Mouse (Mus musculus): Measurements from ENCODE around the gene Hist1h4h.
A peak's percentile ranks its signal among the peaks of the same experiment; 100 is the strongest.

The Hist1h4h gene

DNA sequence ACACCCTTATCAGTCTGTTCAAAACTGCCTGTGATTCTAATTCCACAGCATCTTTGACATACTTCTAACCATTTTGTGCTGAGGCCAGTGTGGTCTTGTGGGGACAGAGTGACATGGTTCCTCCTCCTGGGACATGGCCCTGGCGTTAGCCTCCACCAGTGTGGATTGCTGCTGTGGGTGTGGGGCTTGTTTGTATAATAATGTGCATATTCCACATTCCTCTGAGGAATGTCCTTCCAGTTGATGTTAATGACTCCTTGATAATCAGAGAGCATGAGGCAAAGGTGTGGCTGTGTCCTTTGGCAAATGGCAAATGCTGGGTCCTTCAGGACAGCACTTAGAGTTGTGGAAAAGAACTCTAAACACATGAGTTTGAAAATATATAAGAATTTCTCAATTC lies 17.3 kb upstream of the Hist1h4h start:
- DNase-seq: no peak

GRCm38 (mm10) chr13:23515281-23515680 lies 15.6 kb upstream of the Hist1h4h start:
- no peak for DNase-seq

- no peak for DNase-seq
These were observed 14.8 kb upstream of the Hist1h4h start for GRCm38 (mm10) chr13:23515826-23516620.

DNA sequence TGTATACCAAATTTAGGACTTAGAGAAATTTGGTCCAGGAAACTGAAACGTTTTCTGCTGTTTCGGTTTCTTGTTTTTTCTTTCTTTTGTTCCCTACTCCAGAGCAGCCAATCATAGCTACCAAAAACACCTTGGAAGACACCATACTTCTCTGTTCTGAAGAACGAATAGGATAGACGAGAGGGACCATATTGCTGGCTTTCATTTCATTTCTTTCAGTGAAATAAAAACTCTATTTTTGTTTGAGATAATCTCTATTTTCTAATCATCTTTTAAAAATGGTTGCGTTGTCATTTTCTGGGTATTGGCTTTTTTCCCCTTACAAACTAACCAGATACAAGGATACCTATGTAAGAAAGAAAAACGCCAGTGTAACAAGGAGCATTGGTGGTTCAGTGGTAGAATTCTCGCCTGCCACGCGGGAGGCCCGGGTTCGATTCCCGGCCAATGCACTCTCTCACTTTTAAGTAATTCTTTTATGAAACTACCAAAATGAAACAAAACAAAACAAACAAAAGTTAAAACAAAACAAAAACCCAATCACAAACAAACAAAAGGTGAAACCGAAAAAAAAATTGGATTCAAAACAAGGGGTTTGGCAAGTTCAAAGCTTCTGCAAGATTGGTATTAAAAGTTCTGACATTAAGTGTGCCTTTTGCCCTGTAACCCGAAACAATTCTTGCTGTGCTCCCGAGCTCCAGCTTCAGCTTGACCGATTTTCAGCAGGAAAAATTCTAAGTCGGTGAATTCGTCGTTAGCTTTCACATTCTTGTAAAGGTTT lies 13.8 kb upstream of the Hist1h4h start:
- DNase-seq: peak; percentile 85

DNA sequence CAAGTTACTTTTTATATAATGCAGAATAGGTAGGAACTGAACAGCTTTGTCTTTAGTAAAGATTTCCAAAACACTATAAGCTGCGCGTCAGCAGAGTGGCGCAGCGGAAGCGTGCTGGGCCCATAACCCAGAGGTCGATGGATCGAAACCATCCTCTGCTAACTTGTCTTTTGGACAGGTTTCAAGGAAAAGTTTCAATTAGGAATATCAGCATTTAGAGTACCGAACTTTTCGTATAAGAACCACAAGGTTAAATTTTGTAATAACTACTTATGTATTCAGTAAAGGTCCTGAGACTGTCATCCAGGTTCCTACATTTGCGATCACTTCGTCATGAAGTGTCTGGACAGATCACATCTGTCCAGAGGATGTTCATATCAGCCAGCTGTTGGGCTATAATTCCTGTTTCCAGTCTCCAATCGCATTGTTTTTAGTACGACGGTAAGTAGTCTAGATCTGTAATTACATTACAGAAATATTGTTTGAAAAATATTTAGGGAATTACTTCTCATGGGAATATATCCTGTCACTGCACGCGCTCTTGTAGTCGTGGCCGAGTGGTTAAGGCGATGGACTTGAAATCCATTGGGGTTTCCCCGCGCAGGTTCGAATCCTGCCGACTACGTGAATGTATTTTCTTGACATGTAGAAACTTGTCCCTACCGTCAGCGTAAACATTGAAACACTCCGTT lies 13.1 kb upstream of the Hist1h4h start:
- DNase-seq: peak; percentile 92

DNA sequence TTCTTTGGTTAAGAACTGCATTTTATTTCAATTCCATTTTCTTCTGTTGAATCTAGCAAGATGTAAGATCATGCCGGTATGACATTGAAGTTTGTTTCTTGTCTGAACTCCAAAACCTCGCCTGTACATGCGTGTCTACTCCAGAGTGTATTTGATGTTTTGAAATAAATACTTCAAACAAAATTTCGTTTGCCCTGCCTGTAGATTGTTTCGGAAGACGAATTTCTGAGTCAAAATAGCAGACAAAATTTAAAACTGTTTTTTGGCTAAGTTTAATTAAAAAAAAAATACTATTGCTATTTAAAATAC lies 12.6 kb upstream of the Hist1h4h start:
- DNase-seq: no peak

- DNase-seq: peak; percentile 88
These were observed 12.0 kb upstream of the Hist1h4h start for GRCm38 (mm10) chr13:23518885-23519284.

DNA sequence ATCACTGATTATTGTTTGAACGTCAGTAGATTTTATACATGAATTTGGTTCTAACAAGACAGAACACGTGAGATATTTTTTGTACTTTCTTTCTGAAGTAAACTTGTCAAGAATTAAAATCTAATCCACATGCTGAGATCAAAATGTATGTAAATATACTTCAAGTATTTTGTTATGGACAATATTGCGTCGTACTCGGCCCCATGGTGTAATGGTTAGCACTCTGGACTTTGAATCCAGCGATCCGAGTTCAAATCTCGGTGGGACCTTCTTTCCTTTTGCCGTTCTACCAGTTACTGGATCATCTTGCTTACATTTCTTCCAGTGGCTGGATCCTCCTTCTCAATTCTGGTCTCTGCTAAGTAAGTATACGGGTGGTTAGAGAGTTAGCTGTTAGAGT lies 11.4 kb upstream of the Hist1h4h start:
- peak; percentile 84 for DNase-seq

DNA sequence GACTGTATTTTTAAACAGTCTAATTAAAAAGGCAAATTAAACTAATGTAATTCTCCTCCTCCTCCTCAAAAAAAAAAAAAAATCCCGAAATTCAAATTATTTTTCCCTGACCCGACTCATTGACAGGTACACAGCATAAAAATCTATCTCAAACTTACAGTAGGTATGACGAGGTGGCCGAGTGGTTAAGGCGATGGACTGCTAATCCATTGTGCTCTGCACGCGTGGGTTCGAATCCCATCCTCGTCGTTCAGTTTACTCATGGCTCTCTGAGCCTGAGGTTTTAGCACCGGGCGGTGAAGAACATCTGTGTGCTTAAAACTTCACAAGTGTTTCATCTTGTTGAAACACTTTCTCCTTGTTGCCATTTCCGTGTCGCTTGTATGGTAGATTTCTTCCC lies 9.1 kb upstream of the Hist1h4h start:
- peak; percentile 80 for DNase-seq

DNA sequence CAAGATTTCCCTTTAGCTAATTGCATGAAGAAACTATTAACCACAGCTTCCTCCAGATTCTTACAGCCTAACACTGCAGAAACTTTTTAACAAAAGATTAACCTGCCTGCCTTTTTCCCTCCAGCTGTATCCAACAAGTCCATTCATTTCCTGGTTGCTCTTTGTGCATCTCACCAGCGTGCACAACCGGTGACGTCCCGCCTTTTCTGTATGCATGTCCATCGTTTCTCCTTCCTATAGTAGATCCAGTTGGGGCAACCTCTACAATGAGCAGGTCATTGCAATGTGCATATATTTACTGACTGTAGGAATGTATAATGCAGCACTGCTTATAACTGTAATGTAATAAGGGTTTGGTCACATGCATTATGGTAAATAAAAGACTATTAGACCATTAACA lies 6.9 kb upstream of the Hist1h4h start:
- no peak for DNase-seq

GRCm38 (mm10) chr13:23524654-23525053 lies 6.2 kb upstream of the Hist1h4h start:
- peak; percentile 77 for DNase-seq

GRCm38 (mm10) chr13:23525901-23526300 lies 4.9 kb upstream of the Hist1h4h start:
- no peak for DNase-seq

- peak; percentile 96 for DNase-seq
These were observed 4.5 kb upstream of the Hist1h4h start for GRCm38 (mm10) chr13:23526312-23526711.

DNA sequence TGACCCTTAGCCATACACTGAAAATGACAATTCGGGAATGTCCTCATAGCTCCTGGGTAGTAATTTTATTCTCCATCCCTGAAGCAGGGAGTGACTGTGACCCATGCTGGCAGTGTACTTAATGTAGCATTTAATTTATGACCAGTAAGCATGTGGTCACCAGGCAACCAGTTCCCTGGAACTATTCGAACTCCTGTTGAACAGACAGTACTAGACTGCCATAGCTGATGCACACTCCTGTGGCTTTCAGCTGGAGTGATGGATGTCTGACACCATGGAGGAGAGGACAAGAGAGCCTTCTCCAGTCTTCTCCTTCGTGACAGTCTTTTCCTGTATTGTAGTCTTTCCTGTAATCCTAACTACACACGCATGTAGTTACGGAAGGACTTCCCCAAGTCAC lies 1.8 kb upstream of the Hist1h4h start:
- no peak for DNase-seq

DNA sequence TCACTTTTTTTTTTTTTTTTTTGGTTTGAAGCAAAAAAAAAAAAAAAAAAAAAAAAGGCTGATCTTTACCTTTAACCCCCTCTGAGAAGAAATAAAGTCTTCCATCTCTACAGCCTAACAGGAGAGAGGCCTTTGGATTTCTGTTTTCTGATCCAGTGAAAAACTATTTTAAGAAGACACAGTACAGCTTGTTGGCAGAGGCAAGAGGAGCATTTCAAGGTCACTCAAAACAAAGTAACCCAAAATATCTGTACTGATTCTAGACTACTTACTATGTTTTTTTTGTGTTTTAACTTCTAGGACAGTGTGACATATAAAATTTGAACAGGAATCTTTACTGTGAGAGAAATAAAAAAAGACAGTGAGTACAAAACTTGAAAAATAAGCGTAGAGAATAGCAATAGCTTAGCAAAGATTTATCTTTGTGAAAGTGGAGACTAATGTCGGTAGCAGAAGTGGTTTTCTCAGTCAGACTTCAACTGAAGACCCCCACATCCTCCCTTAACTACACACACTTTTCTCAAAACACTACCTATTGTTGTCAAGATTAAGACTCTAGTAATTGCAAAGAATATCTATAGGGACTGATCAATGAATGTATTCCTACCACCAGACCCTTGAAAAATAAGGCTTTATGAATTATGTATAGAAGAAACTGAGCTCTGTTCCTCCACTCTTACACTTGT lies 1.2 kb upstream of the Hist1h4h start:
- DNase-seq: no peak

DNA sequence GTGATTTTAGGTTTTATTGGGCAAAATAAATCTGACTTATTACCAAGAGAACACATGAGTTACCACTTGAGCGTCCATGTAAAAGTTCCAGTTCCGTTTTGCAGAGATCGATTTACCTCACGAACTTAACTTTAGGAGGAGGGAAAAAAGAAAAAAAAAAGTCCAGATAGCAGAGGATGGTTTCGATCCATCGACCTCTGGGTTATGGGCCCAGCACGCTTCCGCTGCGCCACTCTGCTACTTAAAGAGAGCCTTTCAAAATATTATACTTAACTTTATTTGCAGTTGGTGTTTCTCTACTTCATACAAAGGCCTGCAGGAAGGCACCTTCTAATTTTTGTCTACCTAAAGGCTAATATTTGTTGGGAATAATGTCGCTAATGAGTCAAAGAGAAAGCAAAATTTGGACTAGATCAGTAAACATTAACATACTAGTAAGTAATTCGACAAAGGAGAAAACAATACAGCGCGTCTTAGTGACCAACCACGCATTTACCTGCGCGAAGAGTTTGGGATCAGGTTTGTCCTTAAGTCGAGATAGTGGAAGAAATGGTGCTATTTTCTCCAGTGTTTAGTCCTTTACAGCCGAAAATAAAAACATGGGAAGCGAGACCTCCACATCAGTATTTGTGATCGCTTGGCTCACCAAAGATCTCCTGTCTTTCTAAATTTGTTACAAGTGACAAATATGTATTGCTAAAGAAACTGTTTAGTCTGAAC lies 509 bp upstream of the Hist1h4h start:
- DNase-seq: peak; percentile 70

DNA sequence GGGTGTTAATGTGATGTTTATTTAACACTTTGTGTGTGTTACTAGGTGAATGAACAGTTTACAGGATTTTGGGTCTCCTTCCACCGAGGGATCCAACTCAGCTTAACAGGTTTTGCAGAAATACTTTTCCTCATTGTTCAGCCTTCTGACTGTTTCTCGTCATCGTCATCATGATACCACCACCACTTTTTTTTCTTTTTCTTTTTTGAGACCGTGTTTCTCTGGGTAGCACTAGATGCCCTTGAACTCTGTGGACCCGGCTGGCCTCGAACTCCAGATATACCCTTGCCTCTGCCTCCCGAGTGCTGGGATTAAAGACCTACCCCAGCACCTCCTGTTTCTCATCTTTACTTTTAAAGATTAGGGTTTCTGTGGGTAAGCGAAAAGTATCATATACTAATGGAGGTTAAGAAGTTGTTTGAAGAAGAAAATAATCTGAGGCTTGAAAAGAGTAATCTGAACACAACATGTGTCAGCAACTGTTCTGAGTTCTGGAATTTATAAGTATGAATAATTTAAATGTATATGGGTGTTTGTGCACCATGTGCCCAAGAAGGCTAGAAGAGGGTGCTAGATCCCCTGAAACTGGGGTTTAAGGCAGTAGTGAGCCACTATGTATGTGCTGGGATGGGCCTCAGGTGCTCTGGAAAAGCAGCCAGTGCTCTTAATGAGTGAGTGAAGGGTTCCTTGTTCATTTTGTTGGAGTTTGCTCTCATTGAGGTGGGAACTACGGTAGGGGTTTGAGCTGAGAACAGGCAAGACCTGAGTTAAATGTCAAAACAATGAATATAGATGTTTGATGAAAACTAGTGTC lies 1.6 kb downstream of the Hist1h4h start:
- no peak for DNase-seq

- DNase-seq: peak; percentile 68
These were observed 2.9 kb downstream of the Hist1h4h start, which contains the start of gene Hist1h2af for GRCm38 (mm10) chr13:23533560-23534367. Gene Hist1h2af (plus strand): TSS chr13:23533906.

DNA sequence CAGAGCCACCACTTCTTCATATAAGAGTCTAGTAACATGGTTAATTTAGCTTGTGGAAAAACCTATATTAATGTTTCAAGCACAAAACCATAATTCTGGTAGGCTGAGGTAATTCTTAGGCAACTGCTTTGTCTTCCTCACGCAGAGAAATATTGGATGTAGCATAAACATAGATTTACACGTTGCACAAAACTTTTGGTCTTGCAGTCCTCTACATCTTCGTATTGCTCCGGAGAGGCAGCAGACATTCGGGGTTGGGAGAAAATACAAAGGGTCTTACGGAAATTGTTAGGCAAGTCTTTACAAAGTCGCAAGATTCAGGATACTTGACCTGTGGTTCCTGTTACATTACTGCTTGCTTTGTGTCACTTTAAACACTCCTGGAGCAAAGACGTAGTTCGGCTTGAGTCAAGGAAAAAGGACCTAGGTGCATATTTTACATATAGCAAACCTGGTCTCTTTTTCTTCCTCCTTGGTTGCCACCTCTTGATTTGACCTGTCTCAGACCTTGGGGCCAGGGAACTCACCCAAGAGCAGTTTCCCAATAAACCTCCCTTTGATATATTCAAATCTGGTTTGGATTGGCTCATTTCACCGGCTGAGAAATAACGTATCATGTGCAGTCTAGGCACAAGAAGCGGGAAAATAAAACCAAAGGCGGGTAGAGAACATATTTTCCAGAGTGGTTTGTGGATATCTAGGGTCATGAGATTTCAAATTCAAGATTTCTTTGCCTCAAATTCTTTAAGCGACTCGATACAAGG lies 3.7 kb downstream of the Hist1h4h start:
- no peak for DNase-seq
